Mouse (Mus musculus) lung, embryonic 15.5 days (tissue): ENCODE measurements around the gene Fam43a. TPM values are rescaled to one million over a fixed set of nuclear protein-coding genes. Genes with fewer than 3 reads are reported as not detected.
A peak's percentile ranks its signal among the peaks of the same experiment; 100 is the strongest.

Source experiments
- ATAC-seq: fragments of 200-750 bp; cut with Nextera tagmentation; 2 replicates; pipeline ENCODE4 v1.8.0; 2017; ENCODE audit warnings: moderate number of reproducible peaks, borderline replicate concordance; ENCODE audit not compliant: low FRiP score, low TSS enrichment; ENCODE audit errors: extremely low read depth
- H3K27ac ChIP-seq: fragments of 300-500 bp; sonication (generic); 2 replicates; pipeline ENCODE4 v1.5.1; 2015; ENCODE audit warnings: moderate library complexity, mild to moderate bottlenecking, inconsistent platforms
- H3K27me3 ChIP-seq: fragments of 300-500 bp; sonication (generic); 2 replicates; pipeline ENCODE4 v1.6.1; 2015; ENCODE audit warnings: inconsistent platforms
- H3K36me3 ChIP-seq: fragments of 300-500 bp; sonication (generic); 2 replicates; pipeline ENCODE4 v1.6.1; 2015; ENCODE audit warnings: inconsistent platforms
- H3K4me1 ChIP-seq: fragments of 300-500 bp; sonication (generic); 2 replicates; pipeline ENCODE4 v1.6.1; 2015; ENCODE audit warnings: inconsistent platforms
- H3K4me2 ChIP-seq: fragments of 300-500 bp; sonication (generic); 2 replicates; pipeline ENCODE4 v1.6.1; 2015; ENCODE audit warnings: inconsistent platforms, mild to moderate bottlenecking, moderate library complexity
- H3K4me3 ChIP-seq: fragments of 300-500 bp; sonication (generic); 2 replicates; pipeline ENCODE4 v1.5.1; 2015; ENCODE audit warnings: mild to moderate bottlenecking, inconsistent platforms
- H3K9ac ChIP-seq: fragments of 300-500 bp; sonication (generic); 2 replicates; pipeline ENCODE4 v1.6.1; 2015; ENCODE audit warnings: inconsistent platforms
- H3K9me3 ChIP-seq: fragments of 300-500 bp; sonication (generic); 2 replicates; pipeline ENCODE4 v1.6.1; 2016; ENCODE audit warnings: inconsistent platforms
- WGBS: fragments of 180-500 bp; shearing (Covaris S2); methylation state at CpG from one replicate; pipeline ENCODE4 v1.1.7; 2015; 5-methylcytosine and 5-hydroxymethylcytosine counted together
- polyA plus RNA-seq: library from polyadenylated mRNA; unstranded; fragments of >200 nt; fragmentation: Nextera tagmentation; extraction: Ambion mirVana; gene quantifications from 2 replicates; pipeline ENCODE4 v1.2.1, GENCODE M21; 2015

The Fam43a gene
- polyA plus RNA-seq, 1 experiment from 2014 or later = 25.8 TPM

- no peaks in the 10 kb centered on the region for H3K27me3 ChIP-seq
- no peak for ATAC-seq
- H3K9me3 ChIP-seq = no peaks in the 10 kb centered on the region
- no peak overlapping the region for H3K4me2 ChIP-seq
- peaks cover 95% of the 10 kb centered on the region for H3K36me3 ChIP-seq
- WGBS = 80% methylated on average over 7 of the region's 7 CpGs
- H3K27ac ChIP-seq = no peak overlapping the region
- no peak overlapping the region for H3K9ac ChIP-seq
- H3K4me1 ChIP-seq = no peaks in the 10 kb centered on the region
- no peak overlapping the region for H3K4me3 ChIP-seq
Measured at GRCm38 (mm10) chr16:30575815-30576214, 23.7 kb upstream of the Fam43a start.

GRCm38 (mm10) chr16:30576392-30576791 is 23.1 kb upstream of the Fam43a start:
- H3K27ac ChIP-seq = no peak overlapping the region
- no peak for ATAC-seq
- H3K27me3 ChIP-seq = no peaks in the 10 kb centered on the region
- H3K9ac ChIP-seq = no peak overlapping the region
- no peaks in the 10 kb centered on the region for H3K4me1 ChIP-seq
- no peak overlapping the region for H3K4me3 ChIP-seq
- WGBS = 86% methylated on average over 1 of the region's 1 CpGs
- H3K36me3 ChIP-seq = peaks cover 95% of the 10 kb centered on the region
- no peak overlapping the region for H3K4me2 ChIP-seq
- no peaks in the 10 kb centered on the region for H3K9me3 ChIP-seq

- Histone ChIP-seq H3K9ac (no peak overlapping the region), H3K4me3 (no peak overlapping the region), H3K9me3 (no peaks in the 10 kb centered on the region), H3K4me1 (no peaks in the 10 kb centered on the region), H3K27me3 (no peaks in the 10 kb centered on the region), H3K36me3 (peaks cover 96% of the 10 kb centered on the region), H3K27ac (no peak overlapping the region), H3K4me2 (no peak overlapping the region)
- no peak for ATAC-seq
- WGBS = 83% methylated on average over 5 of the region's 5 CpGs
Measured at GRCm38 (mm10) chr16:30580765-30581164, 18.8 kb upstream of the Fam43a start.

GRCm38 (mm10) chr16:30586935-30587493 is 12.5 kb upstream of the Fam43a start:
- Histone ChIP-seq H3K36me3 (peaks cover 33% of the 10 kb centered on the region), H3K9ac (peak overlapping the region; percentile 75), H3K27ac (peak overlapping the region; percentile 37; the same call in 1 of the 2 replicates), H3K4me3 (peak overlapping the region; percentile 84), H3K27me3 (no peaks in the 10 kb centered on the region), H3K4me1 (peaks cover 10% of the 10 kb centered on the region), H3K9me3 (no peaks in the 10 kb centered on the region), H3K4me2 (peak overlapping the region; percentile 79)
- 2% methylated on average over 19 of the region's 19 CpGs for WGBS
- ATAC-seq = no peak

- peak within 1 kb of the TSS; percentile 75 for H3K9ac ChIP-seq
- peak within 1 kb of the TSS; percentile 37; the same call in 1 of the 2 replicates for H3K27ac ChIP-seq
- H3K36me3 ChIP-seq = peaks cover 27% of the 10 kb centered on the region
- peak within 1 kb of the TSS; percentile 84 for H3K4me3 ChIP-seq
- ATAC-seq = peak; percentile 91
- H3K4me2 ChIP-seq = peak within 1 kb of the TSS; percentile 79
- WGBS = 2% methylated on average over 35 of the region's 35 CpGs
- peaks cover 10% of the 10 kb centered on the region for H3K4me1 ChIP-seq
- H3K27me3 ChIP-seq = no peaks in the 10 kb centered on the region
- no peaks in the 10 kb centered on the region for H3K9me3 ChIP-seq
Measured at GRCm38 (mm10) chr16:30587494-30588327, 11.8 kb upstream of the Fam43a start, which contains the start of gene Lsg1. Lsg1 (minus strand) TSS chr16:30587592.

- Histone ChIP-seq H3K4me1 (peaks cover 10% of the 10 kb centered on the region), H3K9ac (no peak overlapping the region), H3K27me3 (no peaks in the 10 kb centered on the region), H3K4me2 (no peak overlapping the region), H3K36me3 (0 out of 2 replicates have a peak, but pooled peaks cover 2% of the 10 kb centered on the region), H3K27ac (no peak overlapping the region), H3K4me3 (no peak overlapping the region), H3K9me3 (no peaks in the 10 kb centered on the region)
- ATAC-seq = no peak
- WGBS = 26% methylated on average over 7 of the region's 7 CpGs
Measured at GRCm38 (mm10) chr16:30590264-30591209, 9.0 kb upstream of the Fam43a start.

GRCm38 (mm10) chr16:30591990-30592389 is 7.5 kb upstream of the Fam43a start:
- no peak for ATAC-seq
- Histone ChIP-seq H3K27me3 (no peaks in the 10 kb centered on the region), H3K9ac (no peak overlapping the region), H3K4me2 (no peak overlapping the region), H3K36me3 (no peaks in the 10 kb centered on the region), H3K27ac (no peak overlapping the region), H3K4me1 (peaks cover 8% of the 10 kb centered on the region), H3K4me3 (no peak overlapping the region), H3K9me3 (no peaks in the 10 kb centered on the region)
- WGBS = 41% methylated on average over 3 of the region's 3 CpGs

- no peak overlapping the region for H3K4me3 ChIP-seq
- H3K4me2 ChIP-seq = no peak overlapping the region
- no peaks in the 10 kb centered on the region for H3K36me3 ChIP-seq
- no peak overlapping the region for H3K9ac ChIP-seq
- H3K27me3 ChIP-seq = no peaks in the 10 kb centered on the region
- no peak overlapping the region for H3K27ac ChIP-seq
- H3K4me1 ChIP-seq = peaks cover 12% of the 10 kb centered on the region
- 32% methylated on average over 3 of the region's 3 CpGs for WGBS
- ATAC-seq = no peak
- H3K9me3 ChIP-seq = no peaks in the 10 kb centered on the region
Measured at GRCm38 (mm10) chr16:30595356-30595755, 4.2 kb upstream of the Fam43a start.

- 53% methylated on average over 14 of the region's 14 CpGs for WGBS
- H3K27ac ChIP-seq = no peak overlapping the region
- H3K4me2 ChIP-seq = no peak overlapping the region
- no peak overlapping the region for H3K4me3 ChIP-seq
- no peaks in the 10 kb centered on the region for H3K27me3 ChIP-seq
- H3K4me1 ChIP-seq = peaks cover 18% of the 10 kb centered on the region
- no peak for ATAC-seq
- no peaks in the 10 kb centered on the region for H3K36me3 ChIP-seq
- no peak overlapping the region for H3K9ac ChIP-seq
- H3K9me3 ChIP-seq = no peaks in the 10 kb centered on the region
Measured at GRCm38 (mm10) chr16:30595835-30596557, 3.5 kb upstream of the Fam43a start.

- no peaks in the 10 kb centered on the region for H3K27me3 ChIP-seq
- H3K27ac ChIP-seq = no peak overlapping the region
- H3K4me1 ChIP-seq = peaks cover 29% of the 10 kb centered on the region
- peak overlapping the region; percentile 21 for H3K4me3 ChIP-seq
- no peaks in the 10 kb centered on the region for H3K36me3 ChIP-seq
- peak overlapping the region; percentile 44 for H3K4me2 ChIP-seq
- no peak overlapping the region for H3K9ac ChIP-seq
- 9% methylated on average over 16 of the region's 16 CpGs for WGBS
- ATAC-seq = no peak
- H3K9me3 ChIP-seq = no peaks in the 10 kb centered on the region
Measured at GRCm38 (mm10) chr16:30596959-30597681, 2.4 kb upstream of the Fam43a start.
